Mouse (Mus musculus): Measurements from ENCODE around the gene Dapl1. TPM values are rescaled to one million over a fixed set of nuclear protein-coding genes. Genes with fewer than 3 reads are reported as not detected.

Dapl1 gene
- not detected for total RNA-seq (2021)
- long read RNA-seq, experiment 1, result 0 reads
- long read RNA-seq, experiment 2, partial matches to known transcripts, result 0 of 2 reads
- long read RNA-seq, experiment 2, other reads (novel, unspliced or antisense), result 0 of 2 reads

GRCm38 (mm10) chr2:59484438-59484837 is at the start of gene Dapl1:
Gene Dapl1, plus strand, starts transcription at chr2:59484653.
- DNase-seq (ENCODE audit: low spot score in 2 of 2), result no peak

GRCm38 (mm10) chr2:59434820-59435219 is 49.6 kb upstream of the Dapl1 start:
- no peak for DNase-seq (ENCODE audit: low spot score in 2 of 2)

GRCm38 (mm10) chr2:59437684-59438393 is 46.6 kb upstream of the Dapl1 start:
- peak; percentile 67 to 71 for DNase-seq (ENCODE audit: low spot score in 2 of 2)

- DNase-seq (ENCODE audit: low spot score in 2 of 2), result peak; percentile 75 to 88
Observed at GRCm38 (mm10) chr2:59438479-59438935, 45.9 kb upstream of the Dapl1 start.

- DNase-seq (ENCODE audit: low spot score in 2 of 2), result no peak
Observed at GRCm38 (mm10) chr2:59439824-59440223, 44.6 kb upstream of the Dapl1 start.

GRCm38 (mm10) chr2:59440481-59440880 is 44.0 kb upstream of the Dapl1 start:
- DNase-seq (ENCODE audit: low spot score in 2 of 2), result peak in 1 of 2 experiments; percentile 51

GRCm38 (mm10) chr2:59441681-59442080 is 42.8 kb upstream of the Dapl1 start:
- no peak for DNase-seq (ENCODE audit: low spot score in 2 of 2)

- DNase-seq (ENCODE audit: low spot score in 2 of 2), result no peak
Observed at GRCm38 (mm10) chr2:59446671-59447070, 37.8 kb upstream of the Dapl1 start.

GRCm38 (mm10) chr2:59447712-59448111 is 36.7 kb upstream of the Dapl1 start:
- DNase-seq (ENCODE audit: low spot score in 2 of 2), result no peak

- no peak for DNase-seq (ENCODE audit: low spot score in 2 of 2)
Observed at GRCm38 (mm10) chr2:59448516-59448915, 35.9 kb upstream of the Dapl1 start.

GRCm38 (mm10) chr2:59448921-59449320 is 35.5 kb upstream of the Dapl1 start:
- no peak for DNase-seq (ENCODE audit: low spot score in 2 of 2)

- DNase-seq (ENCODE audit: low spot score in 2 of 2), result no peak
Observed at GRCm38 (mm10) chr2:59451675-59452074, 32.8 kb upstream of the Dapl1 start.

GRCm38 (mm10) chr2:59452102-59452501 is 32.4 kb upstream of the Dapl1 start:
- no peak for DNase-seq (ENCODE audit: low spot score in 2 of 2)

GRCm38 (mm10) chr2:59462086-59462485 is 22.4 kb upstream of the Dapl1 start:
- no peak for DNase-seq (ENCODE audit: low spot score in 2 of 2)

GRCm38 (mm10) chr2:59463428-59464182 is 20.8 kb upstream of the Dapl1 start:
- peak; percentile 27 to 70 for DNase-seq (ENCODE audit: low spot score in 2 of 2)

- no peak for DNase-seq (ENCODE audit: low spot score in 2 of 2)
Observed at GRCm38 (mm10) chr2:59465671-59466070, 18.8 kb upstream of the Dapl1 start.

GRCm38 (mm10) chr2:59466358-59466757 is 18.1 kb upstream of the Dapl1 start:
- no peak for DNase-seq (ENCODE audit: low spot score in 2 of 2)

- no peak for DNase-seq (ENCODE audit: low spot score in 2 of 2)
Observed at GRCm38 (mm10) chr2:59467085-59467484, 17.4 kb upstream of the Dapl1 start.

GRCm38 (mm10) chr2:59467976-59468375 is 16.5 kb upstream of the Dapl1 start:
- no peak for DNase-seq (ENCODE audit: low spot score in 2 of 2)

- no peak for DNase-seq (ENCODE audit: low spot score in 2 of 2)
Observed at GRCm38 (mm10) chr2:59469590-59470245, 14.7 kb upstream of the Dapl1 start.

- no peak for DNase-seq (ENCODE audit: low spot score in 2 of 2)
Observed at GRCm38 (mm10) chr2:59470326-59471031, 14.0 kb upstream of the Dapl1 start.
